Mouse (Mus musculus) hindbrain, embryonic 12.5 days (tissue): ENCODE data around the gene Gm29797. TPM values are rescaled to one million over a fixed set of nuclear protein-coding genes. Genes with fewer than 3 reads are reported as not detected.

Experiments used
- ATAC-seq: fragments of 200-750 bp; cut with Nextera tagmentation; 2 replicates; pipeline ENCODE4 v1.8.0; 2017; ENCODE audit warnings: moderate TSS enrichment; ENCODE audit not compliant: low FRiP score
- H3K27ac ChIP-seq: fragments of 300-500 bp; sonication (generic); 2 replicates; pipeline ENCODE4 v1.5.1; 2016; ENCODE audit warnings: mild to moderate bottlenecking
- H3K27me3 ChIP-seq: fragments of 300-500 bp; sonication (generic); 2 replicates; pipeline ENCODE4 v1.6.1; 2016; ENCODE audit warnings: mild to moderate bottlenecking
- H3K36me3 ChIP-seq: fragments of 300-500 bp; sonication (generic); 2 replicates; pipeline ENCODE4 v1.6.1; 2016; ENCODE audit warnings: mild to moderate bottlenecking
- H3K4me1 ChIP-seq: fragments of 300-500 bp; sonication (generic); 2 replicates; pipeline ENCODE4 v1.6.1; 2016
- H3K4me2 ChIP-seq: fragments of 300-500 bp; sonication (generic); replicated peaks from 2 replicates; pipeline ENCODE4 v1.6.1; 2016; ENCODE audit warnings: mild to moderate bottlenecking
- H3K4me3 ChIP-seq: fragments of 300-500 bp; sonication (generic); 2 replicates; pipeline ENCODE4 v1.5.1; 2016; ENCODE audit warnings: mild to moderate bottlenecking
- H3K9ac ChIP-seq: fragments of 300-500 bp; sonication (generic); 2 replicates; pipeline ENCODE4 v1.6.1; 2016; ENCODE audit warnings: mild to moderate bottlenecking, moderate library complexity
- H3K9me3 ChIP-seq: fragments of 300-500 bp; sonication (generic); replicated peaks from 2 replicates; pipeline ENCODE4 v1.6.1; 2016; ENCODE audit warnings: mild to moderate bottlenecking
- WGBS: fragments of 180-500 bp; shearing (Covaris S2); methylation state at CpG from one replicate; pipeline ENCODE4 v1.1.7; 2016; 5-methylcytosine and 5-hydroxymethylcytosine counted together
- polyA plus RNA-seq: library from polyadenylated mRNA; unstranded; fragments of >200 nt; fragmentation: Nextera tagmentation; extraction: Ambion mirVana; gene quantifications from 2 replicates; pipeline ENCODE4 v1.2.1, GENCODE M21; 2016

Gene Gm29797
- polyA plus RNA-seq, 1 experiment from 2014 or later, result 0.30 TPM

- WGBS, result 76% methylated on average over 7 of the region's 7 CpGs
- no peak for ATAC-seq
- peaks cover 25% of the 10 kb centered on the region for H3K36me3 ChIP-seq
- H3K4me3 ChIP-seq, result no peak overlapping the region
- H3K9me3 ChIP-seq, result no peaks in the 10 kb centered on the region
- no peak overlapping the region for H3K4me2 ChIP-seq
- no peak overlapping the region for H3K9ac ChIP-seq
- peaks cover 10% of the 10 kb centered on the region; the same call in 1 of the 2 replicates for H3K4me1 ChIP-seq
- H3K27ac ChIP-seq, result no peak overlapping the region
- no peaks in the 10 kb centered on the region for H3K27me3 ChIP-seq
These were observed 1.7 kb downstream of the Gm29797 start for GRCm38 (mm10) chr2:181658528-181658927.

- Histone ChIP-seq H3K4me1 (peaks cover 10% of the 10 kb centered on the region; the same call in 1 of the 2 replicates), H3K4me3 (no peak overlapping the region), H3K27ac (no peak overlapping the region), H3K9me3 (no peaks in the 10 kb centered on the region), H3K27me3 (no peaks in the 10 kb centered on the region), H3K36me3 (peaks cover 20% of the 10 kb centered on the region), H3K9ac (no peak overlapping the region), H3K4me2 (no peak overlapping the region)
- ATAC-seq, result peak; percentile 54
- WGBS, result 35% methylated on average over 17 of the region's 17 CpGs
These were observed 2.2 kb downstream of the Gm29797 start for GRCm38 (mm10) chr2:181658930-181659555.

GRCm38 (mm10) chr2:181659609-181660055, 2.8 kb downstream of the Gm29797 start:
- H3K9ac ChIP-seq, result no peak overlapping the region
- ATAC-seq, result peak; percentile 80
- H3K4me3 ChIP-seq, result no peak overlapping the region
- H3K27me3 ChIP-seq, result no peaks in the 10 kb centered on the region
- 11% methylated on average over 9 of the region's 9 CpGs for whole genome bisulfite sequencing
- no peak overlapping the region for H3K4me2 ChIP-seq
- H3K27ac ChIP-seq, result no peak overlapping the region
- peaks cover 10% of the 10 kb centered on the region; the same call in 1 of the 2 replicates for H3K4me1 ChIP-seq
- no peaks in the 10 kb centered on the region for H3K9me3 ChIP-seq
- H3K36me3 ChIP-seq, result peaks cover 19% of the 10 kb centered on the region

- Histone ChIP-seq H3K27ac (peak overlapping the region; percentile 12; the same call in 1 of the 2 replicates), H3K9ac (no peak overlapping the region), H3K4me3 (no peak overlapping the region), H3K27me3 (peaks cover 2% of the 10 kb centered on the region), H3K9me3 (no peaks in the 10 kb centered on the region), H3K4me1 (peaks cover 10% of the 10 kb centered on the region; the same call in 1 of the 2 replicates), H3K4me2 (no peak overlapping the region), H3K36me3 (no peaks in the 10 kb centered on the region)
- ATAC-seq, result no peak
- 83% methylated on average over 3 of the region's 3 CpGs for WGBS
These were observed 5.9 kb downstream of the Gm29797 start for GRCm38 (mm10) chr2:181662620-181663297.

GRCm38 (mm10) chr2:181663298-181663630, 6.4 kb downstream of the Gm29797 start:
- Histone ChIP-seq H3K4me2 (no peak overlapping the region), H3K36me3 (no peaks in the 10 kb centered on the region), H3K9ac (no peak overlapping the region), H3K9me3 (no peaks in the 10 kb centered on the region), H3K27me3 (peaks cover 7% of the 10 kb centered on the region), H3K4me3 (no peak overlapping the region), H3K4me1 (peaks cover 10% of the 10 kb centered on the region; the same call in 1 of the 2 replicates), H3K27ac (peak overlapping the region; percentile 12; the same call in 1 of the 2 replicates)
- WGBS, result 33% methylated on average over 4 of the region's 4 CpGs
- no peak for ATAC-seq

- Histone ChIP-seq H3K27me3 (peaks cover 61% of the 10 kb centered on the region), H3K9ac (peak overlapping the region; percentile 35; the same call in 1 of the 2 replicates), H3K4me2 (peak overlapping the region; percentile 72), H3K27ac (no peak overlapping the region), H3K36me3 (no peaks in the 10 kb centered on the region), H3K4me1 (peaks cover 28% of the 10 kb centered on the region), H3K9me3 (no peaks in the 10 kb centered on the region), H3K4me3 (peak overlapping the region; percentile 41)
- ATAC-seq, result no peak
- 4% methylated on average over 55 of the region's 56 CpGs for WGBS
These were observed 13.6 kb downstream of the Gm29797 start for GRCm38 (mm10) chr2:181670285-181670912.

- Histone ChIP-seq H3K4me1 (peaks cover 33% of the 10 kb centered on the region), H3K27ac (no peak overlapping the region), H3K9me3 (no peaks in the 10 kb centered on the region), H3K27me3 (peaks cover 61% of the 10 kb centered on the region), H3K4me2 (peak overlapping the region; percentile 72), H3K9ac (peak overlapping the region; percentile 50; the same call in 1 of the 2 replicates), H3K4me3 (peak overlapping the region; percentile 41), H3K36me3 (no peaks in the 10 kb centered on the region)
- 2% methylated on average over 41 of the region's 41 CpGs for WGBS
- no peak for ATAC-seq
These were observed 14.1 kb downstream of the Gm29797 start for GRCm38 (mm10) chr2:181670913-181671311.

GRCm38 (mm10) chr2:181671326-181671725, 14.5 kb downstream of the Gm29797 start, which contains the start of gene Sox18:
Gene Sox18, minus strand, starts transcription at chr2:181671640.
- H3K9ac ChIP-seq, result peak within 1 kb of the TSS; percentile 50
- no peak within 1 kb of the TSS for H3K27ac ChIP-seq
- H3K27me3 ChIP-seq, result peaks cover 61% of the 10 kb centered on the region
- under 1% methylated on average over 43 of the region's 43 CpGs for WGBS
- peaks cover 36% of the 10 kb centered on the region for H3K4me1 ChIP-seq
- H3K4me2 ChIP-seq, result peak within 1 kb of the TSS; percentile 72
- H3K4me3 ChIP-seq, result peak within 1 kb of the TSS; percentile 41
- ATAC-seq, result no peak
- no peaks in the 10 kb centered on the region for H3K9me3 ChIP-seq
- no peaks in the 10 kb centered on the region for H3K36me3 ChIP-seq

GRCm38 (mm10) chr2:181671984-181672383, 15.2 kb downstream of the Gm29797 start:
- Histone ChIP-seq H3K4me2 (no peak overlapping the region), H3K4me1 (peaks cover 37% of the 10 kb centered on the region), H3K4me3 (no peak overlapping the region), H3K27ac (no peak overlapping the region), H3K27me3 (peaks cover 61% of the 10 kb centered on the region), H3K36me3 (no peaks in the 10 kb centered on the region), H3K9ac (no peak overlapping the region), H3K9me3 (no peaks in the 10 kb centered on the region)
- no peak for ATAC-seq
- WGBS, result 24% methylated on average over 7 of the region's 7 CpGs

GRCm38 (mm10) chr2:181673501-181673900, 16.7 kb downstream of the Gm29797 start:
- WGBS, result 28% methylated on average over 1 of the region's 1 CpGs
- H3K9me3 ChIP-seq, result no peaks in the 10 kb centered on the region
- H3K4me2 ChIP-seq, result no peak overlapping the region
- H3K27ac ChIP-seq, result no peak overlapping the region; the same call in 1 of the 2 replicates
- no peak overlapping the region for H3K9ac ChIP-seq
- no peaks in the 10 kb centered on the region for H3K36me3 ChIP-seq
- peaks cover 40% of the 10 kb centered on the region for H3K4me1 ChIP-seq
- peaks cover 52% of the 10 kb centered on the region for H3K27me3 ChIP-seq
- H3K4me3 ChIP-seq, result no peak overlapping the region
- ATAC-seq, result no peak

- H3K4me3 ChIP-seq, result no peak overlapping the region
- H3K36me3 ChIP-seq, result no peaks in the 10 kb centered on the region
- 0 out of 2 replicates have a peak overlapping the region, but pooled peaks have one; percentile 41 for H3K4me2 ChIP-seq
- H3K9me3 ChIP-seq, result no peaks in the 10 kb centered on the region
- peaks cover 37% of the 10 kb centered on the region for H3K27me3 ChIP-seq
- 72% methylated on average over 4 of the region's 4 CpGs for WGBS
- H3K27ac ChIP-seq, result no peak overlapping the region
- no peak overlapping the region for H3K9ac ChIP-seq
- ATAC-seq, result no peak
- peaks cover 44% of the 10 kb centered on the region for H3K4me1 ChIP-seq
These were observed 18.1 kb downstream of the Gm29797 start for GRCm38 (mm10) chr2:181674934-181675333.

GRCm38 (mm10) chr2:181675454-181675853, 18.6 kb downstream of the Gm29797 start:
- 0 out of 2 replicates have a peak overlapping the region, but pooled peaks have one; percentile 55 for H3K27ac ChIP-seq
- 0 out of 2 replicates have a peak overlapping the region, but pooled peaks have one; percentile 32 for H3K9ac ChIP-seq
- H3K9me3 ChIP-seq, result no peaks in the 10 kb centered on the region
- H3K4me3 ChIP-seq, result peak overlapping the region; percentile 11; the same call in 1 of the 2 replicates
- H3K4me1 ChIP-seq, result peaks cover 39% of the 10 kb centered on the region
- H3K27me3 ChIP-seq, result peaks cover 32% of the 10 kb centered on the region
- WGBS, result 3% methylated on average over 14 of the region's 14 CpGs
- peak overlapping the region; percentile 41 for H3K4me2 ChIP-seq
- H3K36me3 ChIP-seq, result no peaks in the 10 kb centered on the region
- ATAC-seq, result no peak
